Mouse (Mus musculus) spleen, postnatal 14 days (tissue): ENCODE results near the gene Tle2.

Experiments used
- DNase-seq, 2 experiments: peaks; one replicate each; pipeline ENCODE4 v3.0.0; 2021 to 2022; ENCODE audit warnings: low spot score in 2 of 2

Tle2 gene

DNA sequence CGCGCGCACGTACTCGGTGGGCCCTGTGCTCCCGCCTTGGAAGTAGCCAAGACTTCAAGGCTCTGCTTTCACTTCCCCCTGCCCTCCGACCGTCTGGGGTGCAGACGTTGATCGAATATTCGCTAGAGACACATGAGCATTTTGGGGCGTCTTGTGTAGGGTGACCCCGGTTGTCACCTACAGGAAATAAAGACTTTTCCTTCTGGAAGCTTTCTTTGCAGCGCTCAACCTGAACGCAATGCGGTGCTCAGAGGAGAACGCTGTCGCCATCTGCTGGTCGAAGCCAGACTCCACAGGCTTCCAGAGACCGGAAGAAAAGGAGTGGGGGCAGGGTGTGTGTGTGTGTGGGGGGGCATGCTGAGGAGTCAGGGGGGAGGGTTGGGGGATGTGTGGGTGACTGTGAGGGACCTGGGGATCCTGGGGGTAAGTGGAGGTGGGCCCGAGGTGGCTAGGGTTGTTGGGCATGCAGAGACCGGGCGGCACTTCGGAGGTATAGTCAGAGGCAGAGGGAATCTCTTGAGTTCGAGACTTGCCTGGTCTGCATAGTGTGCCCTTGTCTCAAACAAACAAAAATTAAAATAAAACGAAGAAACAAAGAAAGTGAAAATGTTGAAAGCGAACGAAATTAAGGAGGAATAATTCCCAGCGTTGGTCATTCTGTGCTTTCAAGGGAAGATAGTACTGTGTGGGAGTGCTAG lies 30.8 kb downstream of the Tle2 start:
- peak; percentile 68 to 81 for DNase-seq

DNA sequence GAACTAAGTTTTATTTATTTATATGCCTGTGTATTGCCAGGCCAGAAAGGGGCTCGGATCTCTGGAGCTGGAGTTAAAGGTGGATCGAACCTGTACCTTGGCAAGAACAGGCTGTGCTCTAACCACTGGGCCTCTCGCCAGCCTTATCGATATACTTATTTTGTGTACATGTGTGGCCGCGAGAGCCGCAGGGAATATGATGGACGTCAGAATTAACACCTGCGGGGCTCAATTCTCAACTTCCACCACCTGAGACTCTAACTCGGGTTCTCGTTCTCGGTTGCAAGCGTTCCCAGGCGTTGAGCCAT lies 31.3 kb downstream of the Tle2 start:
- no peak for DNase-seq

- DNase-seq: peak; percentile 77 to 84
Measured at GRCm38 (mm10) chr10:81605974-81606751, 31.8 kb downstream of the Tle2 start, which contains the start of gene BC025920. BC025920 (plus strand) TSS chr10:81606270.

DNA sequence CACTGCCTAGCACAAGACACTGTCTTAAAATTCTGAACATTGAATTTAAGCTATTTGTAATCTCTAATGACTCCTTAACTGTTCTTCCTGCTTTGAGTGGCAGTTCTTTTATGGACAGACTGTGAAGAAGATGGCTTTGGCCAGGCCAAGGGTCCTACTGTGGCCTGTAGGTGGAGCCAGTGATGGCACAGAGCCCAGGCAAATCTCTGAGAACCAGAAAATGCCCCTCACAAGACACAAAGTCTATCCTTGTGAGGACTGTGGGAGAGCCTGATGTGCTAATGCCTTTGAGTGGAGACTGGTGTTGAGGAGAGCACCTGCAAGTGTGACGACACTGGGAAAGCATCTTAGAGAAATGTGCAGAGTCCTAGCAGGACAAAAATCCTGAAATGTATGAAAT lies 33.9 kb downstream of the Tle2 start:
- no peak for DNase-seq

- no peak for DNase-seq
Measured at GRCm38 (mm10) chr10:81612779-81613178, 38.4 kb downstream of the Tle2 start.

DNA sequence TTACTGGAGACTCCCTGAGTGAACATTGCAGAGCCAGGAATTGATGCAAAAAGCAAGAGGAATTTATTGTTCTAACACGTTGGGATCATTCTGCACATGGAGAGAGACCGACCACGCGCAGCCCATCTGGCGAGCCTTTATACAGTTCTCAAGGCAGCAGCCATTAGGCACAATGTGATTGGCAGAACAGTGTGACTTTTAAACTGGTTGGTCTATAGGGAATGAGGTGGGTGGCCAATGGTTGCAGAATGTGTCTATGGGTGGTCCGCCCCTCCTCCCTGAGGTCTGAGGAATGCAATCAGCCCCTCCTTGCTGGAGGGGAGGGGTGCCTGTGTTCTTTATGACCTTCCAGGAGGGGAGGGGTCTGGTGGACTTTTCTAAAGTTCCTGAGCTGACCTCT lies 41.1 kb downstream of the Tle2 start:
- DNase-seq: no peak

DNA sequence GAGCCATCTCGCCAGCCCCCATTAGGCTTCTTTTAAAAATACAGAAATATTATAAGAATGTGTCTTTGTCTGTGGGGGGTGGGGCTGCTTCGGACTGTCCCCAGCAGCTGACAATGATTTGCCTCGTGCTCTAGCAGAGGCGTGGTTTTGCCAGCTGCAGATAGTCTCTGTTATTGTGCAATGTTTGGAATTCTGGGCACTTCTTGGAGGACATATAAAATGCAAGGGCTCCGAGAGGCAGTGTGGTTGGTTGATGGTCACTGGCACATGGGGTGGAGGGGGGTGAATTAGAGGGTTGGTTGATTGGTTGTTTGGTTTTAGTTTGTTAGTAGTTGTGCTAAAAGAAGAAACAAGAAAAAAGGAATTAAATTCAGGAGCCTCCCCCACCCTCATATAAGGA lies 45.6 kb downstream of the Tle2 start:
- no peak for DNase-seq

DNA sequence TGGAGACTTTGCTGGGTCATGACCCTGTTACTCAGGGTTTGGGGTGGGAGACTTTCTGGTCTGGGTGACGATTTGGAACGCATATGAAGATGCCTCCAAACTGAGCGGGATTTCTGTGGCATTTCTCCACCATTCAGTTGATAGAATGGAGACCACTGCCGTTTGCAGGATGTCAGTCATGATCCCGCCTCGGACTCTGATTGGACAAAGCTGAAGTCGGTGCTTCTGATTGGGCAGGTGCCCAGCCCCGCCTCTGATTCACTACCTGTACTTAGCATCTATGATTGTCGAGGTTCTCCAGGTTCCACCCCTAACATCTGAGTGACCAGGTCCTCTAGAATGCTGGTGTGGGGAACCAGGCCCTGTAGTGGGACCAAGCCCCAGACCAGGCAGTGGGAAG lies 46.4 kb downstream of the Tle2 start:
- DNase-seq: no peak

- DNase-seq: no peak
Measured at GRCm38 (mm10) chr10:81623441-81623840, 49.1 kb downstream of the Tle2 start.

DNA sequence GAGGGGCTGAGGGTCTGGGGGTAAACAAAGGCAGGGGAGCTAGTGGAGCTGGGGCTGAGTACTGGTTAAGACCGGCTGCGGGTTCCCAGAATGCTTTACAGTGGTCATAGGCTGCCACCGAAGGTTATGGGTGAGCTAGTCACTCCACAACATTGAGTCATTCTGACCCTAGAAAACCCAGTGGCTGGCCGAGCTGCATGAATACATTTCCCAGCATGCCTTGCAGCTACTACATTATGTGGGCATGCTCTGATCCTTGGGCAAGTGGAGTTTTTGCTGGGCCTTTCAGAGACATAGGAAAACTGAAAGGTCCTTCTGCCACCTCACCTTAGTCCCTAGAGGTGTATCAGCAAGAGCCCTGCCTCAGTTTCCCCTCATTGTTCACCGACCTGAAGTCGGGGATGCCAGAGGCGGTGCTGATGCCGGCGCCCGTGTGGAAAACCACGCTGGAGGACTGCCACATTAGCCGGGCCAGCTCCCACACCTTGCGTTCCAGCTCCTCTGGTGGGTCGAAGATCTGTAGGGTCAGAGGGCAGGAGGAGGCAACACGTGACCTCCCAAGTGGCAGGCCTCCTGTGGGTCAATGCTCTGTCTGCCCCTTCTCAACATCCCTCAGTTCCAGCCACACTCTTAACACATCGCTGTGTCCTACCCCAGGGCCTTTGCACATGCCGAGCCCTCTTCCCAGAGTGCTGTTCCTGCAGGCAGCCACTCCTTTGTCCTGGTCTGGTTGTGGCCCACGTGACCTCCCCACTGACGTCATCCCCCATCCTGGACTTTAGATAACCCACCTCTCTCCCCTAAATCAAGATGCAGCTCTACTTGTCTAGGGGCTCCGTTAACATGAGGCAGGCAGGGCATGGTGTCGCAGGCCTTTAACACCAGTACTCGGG lies 52.0 kb downstream of the Tle2 start:
- no peak for DNase-seq

GRCm38 (mm10) chr10:81626994-81627835 lies 52.9 kb downstream of the Tle2 start, which contains the start of gene Sirt6:
Sirt6 (minus strand) TSS chr10:81627797.
- DNase-seq: peak; percentile 77 to 81

GRCm38 (mm10) chr10:81627836-81628220 lies 53.5 kb downstream of the Tle2 start:
- no peak for DNase-seq

GRCm38 (mm10) chr10:81628390-81628789 lies 54.0 kb downstream of the Tle2 start, which contains the start of gene Ankrd24:
Ankrd24 (plus strand) TSS chr10:81628540.
- DNase-seq: no peak

GRCm38 (mm10) chr10:81633253-81634099 lies 59.1 kb downstream of the Tle2 start:
- DNase-seq: peak; percentile 70 to 75

- DNase-seq: no peak
Measured at GRCm38 (mm10) chr10:81636338-81636737, 62.0 kb downstream of the Tle2 start.

- DNase-seq: peak in 1 of 2 experiments; percentile 5
Measured at GRCm38 (mm10) chr10:81638101-81638500, 63.7 kb downstream of the Tle2 start.
